Mouse (Mus musculus) gastrocnemius, postnatal 4 days (tissue): Measurements from ENCODE around the gene Ncoa3. TPM values are rescaled to one million over a fixed set of nuclear protein-coding genes. Genes with fewer than 3 reads are reported as not detected.

Experiments
- DNase-seq, 2 experiments: peaks; one replicate each; pipeline ENCODE4 v3.0.0; 2021 to 2022; ENCODE audit warnings: low spot score in 2 of 2, mixed read lengths in 2 of 2
- total RNA-seq, 2 experiments: library from RNA; stranded (reverse); gene quantifications; 2 replicates each; pipeline ENCODE4 v1.2.3; 2021

Gene Ncoa3
- total RNA-seq, 2 experiments from 2014 or later: 17.2 to 21.9 TPM

- no peak for DNase-seq
Observed at GRCm38 (mm10) chr2:165969391-165969790, 23.0 kb upstream of the Ncoa3 start.

- no peak for DNase-seq
Observed at GRCm38 (mm10) chr2:165969961-165970360, 22.5 kb upstream of the Ncoa3 start.

DNA sequence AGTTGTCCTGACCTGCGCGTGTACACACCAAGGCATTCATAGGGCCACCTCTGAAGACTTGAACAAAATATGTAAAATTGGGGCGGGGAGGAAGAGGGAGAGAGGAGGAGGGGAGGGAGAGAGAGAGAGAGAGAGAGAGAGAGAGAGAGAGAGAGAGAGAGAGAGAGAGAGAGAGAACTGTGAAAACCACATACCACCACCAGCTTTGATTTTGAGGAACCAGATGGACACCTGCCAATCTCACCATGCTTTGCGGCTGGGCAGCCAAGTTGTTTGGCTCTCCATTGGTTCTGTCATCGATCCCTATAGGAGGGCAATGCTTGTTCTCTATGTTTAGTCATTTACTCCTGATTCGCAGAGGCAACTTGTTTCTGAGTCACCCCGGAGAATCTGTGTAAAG, 21.7 kb upstream of the Ncoa3 start:
- DNase-seq: no peak

- DNase-seq: no peak
Observed at GRCm38 (mm10) chr2:165974383-165974782, 18.1 kb upstream of the Ncoa3 start.

DNA sequence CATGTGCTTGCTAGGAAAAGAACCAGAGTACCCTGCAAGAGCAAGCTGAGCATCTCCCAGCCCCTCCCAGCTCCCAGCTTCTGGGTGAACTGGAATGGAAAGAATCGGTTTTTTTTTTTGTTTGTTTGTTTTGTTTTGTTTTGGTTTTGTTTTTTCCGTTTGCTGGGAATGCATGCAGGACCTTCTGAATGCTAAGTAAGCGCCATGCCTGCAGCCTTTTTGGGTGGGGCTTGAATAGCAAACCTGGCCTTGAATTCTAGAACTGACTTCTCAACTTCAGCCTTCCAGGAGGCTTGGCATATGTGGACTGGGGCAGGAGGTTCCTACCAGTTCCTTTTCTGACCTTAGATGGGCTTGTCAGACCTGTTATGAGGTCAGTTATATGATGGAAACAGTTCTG, 16.2 kb upstream of the Ncoa3 start:
- DNase-seq: no peak

- no peak for DNase-seq
Observed at GRCm38 (mm10) chr2:165976874-165977273, 15.6 kb upstream of the Ncoa3 start.

DNA sequence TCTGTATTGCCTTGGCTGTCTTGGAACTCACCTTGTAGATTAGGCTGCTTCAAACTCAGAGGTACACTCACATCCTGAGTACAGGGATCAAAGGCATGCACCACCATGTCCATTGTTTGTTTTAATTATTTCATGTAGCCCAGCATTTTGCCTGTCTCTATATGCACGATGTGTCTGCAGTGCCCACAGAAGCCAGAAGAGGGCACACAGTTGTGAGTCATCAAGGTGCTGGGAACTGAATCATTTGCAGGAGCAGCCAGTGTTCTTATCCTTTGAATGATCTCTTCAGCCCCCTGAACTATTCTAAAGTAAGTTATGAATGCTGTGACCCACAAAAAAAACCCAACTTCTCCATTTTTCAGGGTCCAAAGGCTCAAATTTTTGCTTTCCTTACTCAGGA, 14.3 kb upstream of the Ncoa3 start:
- DNase-seq: no peak

GRCm38 (mm10) chr2:165981248-165981977, 11.0 kb upstream of the Ncoa3 start:
- no peak for DNase-seq

- DNase-seq: no peak
Observed at GRCm38 (mm10) chr2:165982512-165983389, 9.7 kb upstream of the Ncoa3 start.

DNA sequence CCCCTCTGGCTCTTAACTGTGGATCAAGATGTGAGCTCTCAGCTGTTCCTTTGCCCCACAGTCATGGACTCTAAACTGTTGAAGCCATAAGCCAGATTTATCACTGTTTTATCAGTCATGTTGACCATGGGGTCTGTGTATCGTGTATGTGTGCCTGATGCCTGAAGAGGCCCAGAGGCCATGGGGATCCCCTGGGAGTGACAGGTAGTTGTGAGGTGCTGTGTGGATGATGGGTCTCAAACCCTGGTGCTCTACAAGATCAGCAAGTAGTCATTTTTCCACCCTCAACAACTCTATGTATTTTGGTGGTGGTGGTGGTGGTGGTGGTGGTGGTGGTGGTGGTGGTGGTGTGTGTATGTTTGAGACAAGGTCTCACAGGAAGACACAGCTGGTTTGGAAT, 8.1 kb upstream of the Ncoa3 start:
- no peak for DNase-seq

DNA sequence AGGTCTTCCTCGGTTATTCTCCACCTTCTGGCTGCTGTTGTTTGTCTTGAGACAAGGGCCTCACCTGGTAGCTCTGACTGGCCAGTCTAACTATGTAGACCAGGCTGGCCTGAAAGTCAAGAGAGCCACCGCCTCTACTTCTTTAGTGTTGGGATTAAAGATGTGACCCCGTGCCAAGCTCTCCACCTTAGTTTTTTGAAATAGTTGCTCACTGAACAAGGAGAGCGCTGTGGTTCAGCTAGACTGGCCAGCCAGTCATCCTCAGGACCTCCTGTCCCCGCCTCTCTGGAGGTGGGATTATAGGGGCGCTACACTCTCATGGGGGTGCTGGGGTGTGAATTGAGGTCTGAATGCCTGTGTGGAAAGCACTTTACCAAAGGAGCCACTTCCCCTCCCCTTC, 7.5 kb upstream of the Ncoa3 start:
- no peak for DNase-seq

DNA sequence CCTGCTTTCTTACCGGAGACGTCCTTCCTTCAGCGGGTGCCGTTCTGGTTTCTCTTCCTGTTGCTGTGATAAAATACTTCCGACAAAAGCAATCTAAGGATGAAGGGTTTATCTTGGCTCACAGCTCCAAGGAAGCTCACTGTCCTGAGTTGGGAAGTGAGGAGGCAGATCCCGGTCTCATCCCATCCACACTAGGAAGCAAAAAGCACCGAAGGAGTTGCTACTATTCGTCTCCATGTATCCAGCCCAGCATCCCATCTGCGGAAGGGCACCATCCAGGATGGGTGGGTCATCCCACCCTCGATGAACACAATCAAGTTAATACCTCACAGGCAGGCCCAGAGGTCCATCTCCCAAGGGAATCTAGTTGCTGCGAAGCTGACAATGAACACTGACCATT, 6.9 kb upstream of the Ncoa3 start:
- no peak for DNase-seq

- peak in 1 of 2 experiments; percentile 82 for DNase-seq
Observed at GRCm38 (mm10) chr2:165986921-165987453, 5.4 kb upstream of the Ncoa3 start.

DNA sequence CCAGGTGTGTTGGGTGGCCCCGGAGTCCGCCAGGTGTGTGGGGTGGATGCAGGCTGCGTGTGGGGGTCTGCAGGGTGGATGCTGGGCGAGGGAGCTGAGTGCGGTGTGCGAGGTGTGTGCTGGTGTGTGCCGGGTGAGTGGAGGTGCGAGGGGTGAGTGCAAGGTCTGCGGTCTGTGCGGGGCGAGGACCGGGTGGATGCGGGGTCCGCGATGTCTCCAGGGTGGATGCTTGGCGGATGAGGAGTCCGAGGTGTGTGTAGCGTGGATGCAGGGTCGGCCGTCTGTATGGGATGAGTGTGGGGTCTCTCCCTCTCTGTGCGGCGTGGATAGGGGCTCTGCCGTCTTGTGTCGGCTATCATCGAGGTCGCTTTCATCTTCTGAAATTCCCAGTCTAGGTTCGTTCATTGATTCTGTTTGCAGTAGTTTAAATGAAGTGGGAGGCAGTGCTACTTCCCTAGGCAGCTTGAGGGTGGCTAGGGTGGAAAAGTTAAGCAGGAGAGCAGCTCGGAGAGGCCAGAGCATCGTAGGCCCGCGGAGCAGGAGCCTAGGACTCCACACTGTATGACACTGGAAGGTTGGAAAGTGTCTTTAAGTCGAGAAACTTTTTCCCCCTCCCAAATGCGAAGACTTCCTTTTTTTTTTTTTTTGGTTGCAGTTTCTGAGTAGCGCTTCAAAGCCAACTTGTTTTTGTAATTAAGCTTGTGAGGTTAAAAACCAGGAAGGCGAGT, 901 bp downstream of the Ncoa3 start:
- DNase-seq: no peak

GRCm38 (mm10) chr2:165994341-165994740, 1.9 kb downstream of the Ncoa3 start:
- no peak for DNase-seq

DNA sequence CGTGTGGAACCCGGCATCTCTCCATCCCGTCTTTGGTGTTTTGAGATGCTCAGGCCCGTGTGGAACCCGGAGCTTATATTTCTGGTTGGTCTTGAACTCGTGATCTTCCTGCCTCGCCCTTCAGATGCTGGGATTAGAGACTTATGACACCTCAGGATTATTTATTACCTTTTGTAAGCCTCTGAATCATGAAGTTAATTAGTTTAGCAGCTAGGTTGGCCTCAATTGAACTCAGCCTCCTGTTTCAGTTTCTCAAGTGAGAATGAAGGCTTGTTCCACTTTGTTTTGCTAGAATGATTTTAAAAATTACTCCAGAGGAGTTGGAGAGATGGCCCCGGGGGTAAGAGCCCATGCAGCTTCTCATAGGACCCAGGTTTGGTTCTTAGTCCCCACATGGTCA, 3.3 kb downstream of the Ncoa3 start:
- no peak for DNase-seq

GRCm38 (mm10) chr2:165996130-165996529, 3.7 kb downstream of the Ncoa3 start:
- no peak for DNase-seq

- no peak for DNase-seq
Observed at GRCm38 (mm10) chr2:165997256-165997967, 5.0 kb downstream of the Ncoa3 start.

DNA sequence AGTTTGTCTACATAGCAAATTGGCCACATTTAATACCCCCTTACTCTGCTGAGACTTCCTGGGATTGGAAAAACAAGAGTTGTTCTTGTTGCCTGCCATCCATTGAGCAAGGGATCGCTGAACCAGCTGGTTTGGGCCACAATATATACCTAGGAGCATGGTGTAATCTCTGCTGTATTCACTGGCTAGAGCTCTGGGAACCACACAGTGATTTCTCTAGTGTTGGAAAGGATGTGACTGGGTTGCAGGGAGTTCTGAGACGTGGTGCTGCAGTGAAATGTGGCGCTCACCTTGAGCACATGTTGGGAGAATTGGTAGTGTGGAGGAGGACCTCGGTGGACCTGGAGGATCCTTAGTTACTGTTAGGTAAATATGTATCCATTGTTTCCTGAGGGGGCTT, 6.5 kb downstream of the Ncoa3 start:
- DNase-seq: no peak

GRCm38 (mm10) chr2:165999790-166000189, 7.4 kb downstream of the Ncoa3 start:
- no peak for DNase-seq

GRCm38 (mm10) chr2:166000242-166000641, 7.8 kb downstream of the Ncoa3 start:
- no peak for DNase-seq
